In genomic region chr6:30730301-30730971, GRCm38 (mm10) we compare ENCODE assay signal across 12 mouse cellular contexts. TPM values are rescaled to one million over a fixed set of nuclear protein-coding genes. Genes with fewer than 3 reads are reported as not detected.
DNase-seq lines count a peak whose midpoint lies in the region; ATAC-seq and TF ChIP-seq lines count a peak whose summit lies in the region.
"Had no signal": no experiment of that assay in that cellular context is flagged by ENCODE, and none has a peak within 500 bp of the region (broad histone marks: within the 10 kb centered on the region; RNA-seq: fewer than 3 reads in every experiment).

No protein-coding gene starts in this region.

- intact Hi-C loops in heart, postnatal 36 days (cut with DNase I) = no loop called here

- H3K36me3 ChIP-seq in kidney, embryonic 14.5 days (ENCODE audit: control insufficient read depth, insufficient read depth, low read length) = no peaks in the 10 kb centered on the region
- no peaks in the 10 kb centered on the region for H3K36me3 ChIP-seq in stomach, postnatal 0 days (ENCODE audit: control insufficient read depth, insufficient read depth, low read length)
- no peaks in the 10 kb centered on the region for H3K36me3 ChIP-seq in liver, postnatal 0 days (replicated peaks; ENCODE audit: insufficient read depth, low read length)

- no peak overlapping the region for H3K9ac ChIP-seq in kidney, embryonic 14.5 days (ENCODE audit: low read depth, low read length)
- no peak overlapping the region for H3K9ac ChIP-seq in stomach, postnatal 0 days (ENCODE audit: low read length)
- no peak overlapping the region for H3K9ac ChIP-seq in liver, postnatal 0 days (replicated peaks)

- peaks cover 11% of the 10 kb centered on the region; the same call in 1 of the 2 replicates for H3K9me3 ChIP-seq in kidney, embryonic 14.5 days (ENCODE audit: control insufficient read depth, low read length)
- H3K9me3 ChIP-seq in stomach, postnatal 0 days (ENCODE audit: control insufficient read depth, low read length) = no peaks in the 10 kb centered on the region; the same call in 1 of the 2 replicates
- no peaks in the 10 kb centered on the region for H3K9me3 ChIP-seq in liver, postnatal 0 days (ENCODE audit: low read length)

- H3K4me1 ChIP-seq in kidney, embryonic 14.5 days (ENCODE audit: control insufficient read depth, insufficient read depth, low read length) = peaks cover 33% of the 10 kb centered on the region
- no peaks in the 10 kb centered on the region for H3K4me1 ChIP-seq in stomach, postnatal 0 days (replicated peaks; ENCODE audit: control insufficient read depth, insufficient read depth)
- 0 out of 2 replicates have a peak, but pooled peaks cover 2% of the 10 kb centered on the region for H3K4me1 ChIP-seq in liver, postnatal 0 days (ENCODE audit: insufficient read depth)

- DNase-seq in heart, adult 11 months = peak; percentile 78
- DNase-seq in heart, postnatal 36 days = no peak
- no peak for DNase-seq in kidney, adult 8-10 months
- DNase-seq in testis, postnatal 10 days (ENCODE audit: low spot score) = peak; percentile 54
- no peak for DNase-seq in testis, postnatal 14 days (ENCODE audit: low spot score)
- no peak for DNase-seq in stomach, postnatal 0 days (ENCODE audit: low spot score)
- no peak for DNase-seq in liver, postnatal 0 days
- DNase-seq: cerebellum, adult 9-10 months; gastrocnemius, postnatal 10 days; thymus, postnatal 36 days had no signal

- no peak overlapping the region for H3K4me3 ChIP-seq in kidney, embryonic 14.5 days (ENCODE audit: low read length)
- H3K4me3 ChIP-seq in stomach, postnatal 0 days (ENCODE audit: low read depth, low read length) = no peak overlapping the region
- no peak overlapping the region for H3K4me3 ChIP-seq in liver, postnatal 0 days (ENCODE audit: low read depth, low read length)

- WGBS in kidney, embryonic 14.5 days = 20% methylated on average over 12 of the region's 12 CpGs
- WGBS in stomach, postnatal 0 days = 32% methylated on average over 12 of the region's 12 CpGs
- WGBS in liver, postnatal 0 days (ENCODE audit: insufficient replicate concordance) = 59% methylated on average over 12 of the region's 12 CpGs

- TF ChIP-seq EP300 in stomach, postnatal 0 days (optimal IDR thresholded peaks at IDR 0.05) = no peak
- no peak for TF ChIP-seq EP300 in liver, postnatal 0 days (IDR thresholded peaks at IDR 0.05; ENCODE audit: low read depth)

- peak; percentile 92 for ATAC-seq in kidney, embryonic 14.5 days (ENCODE audit: low FRiP score, low TSS enrichment)
- ATAC-seq in stomach, postnatal 0 days (ENCODE audit: low FRiP score, low TSS enrichment) = peak; percentile 21; the same call in 1 of the 2 replicates
- no peak for ATAC-seq in liver, postnatal 0 days
- ATAC-seq: forebrain, embryonic 14.5 days had no signal

- H3K27me3 ChIP-seq in kidney, embryonic 14.5 days (ENCODE audit: control insufficient read depth, insufficient read depth, low read length) = no peaks in the 10 kb centered on the region
- H3K27me3 ChIP-seq in stomach, postnatal 0 days (ENCODE audit: control insufficient read depth, insufficient read depth, low read length) = no peaks in the 10 kb centered on the region
- peaks cover 24% of the 10 kb centered on the region for H3K27me3 ChIP-seq in liver, postnatal 0 days (ENCODE audit: insufficient read depth, low read length)

- no peak overlapping the region; the same call in 1 of the 2 replicates for H3K4me2 ChIP-seq in kidney, embryonic 14.5 days (replicated peaks; ENCODE audit: low read depth, low read length)
- H3K4me2 ChIP-seq in stomach, postnatal 0 days (replicated peaks; ENCODE audit: low read depth) = no peak overlapping the region
- no peak overlapping the region for H3K4me2 ChIP-seq in liver, postnatal 0 days (ENCODE audit: low read depth, low read length)

- H3K27ac ChIP-seq in kidney, embryonic 14.5 days (ENCODE audit: low read depth, low read length) = peak overlapping the region; percentile 38
- H3K27ac ChIP-seq in stomach, postnatal 0 days (replicated peaks) = 0 out of 2 replicates have a peak overlapping the region, but pooled peaks have one; percentile 30
- H3K27ac ChIP-seq in liver, postnatal 0 days (ENCODE audit: low read depth) = no peak overlapping the region

- no peak for TF ChIP-seq CTCF in stomach, postnatal 0 days (IDR thresholded peaks at IDR 0.05; ENCODE audit: low read depth)
- TF ChIP-seq CTCF in liver, postnatal 0 days (IDR thresholded peaks at IDR 0.05; ENCODE audit: low read depth) = no peak

RNA-seq across cellular contexts. Expression of gene Mest, which starts 7.1 kb away (rescaled TPM):
- total RNA-seq in heart, postnatal 36 days (2021) = 10 to 100 TPM; 12.0 to 15.5 TPM
- 2,297 and 2,617 TPM in 2 replicates for polyA plus RNA-seq in kidney, embryonic 14.5 days (2014; fragmentation: Nextera tagmentation; extraction: Ambion mirVana)
- polyA plus RNA-seq in stomach, postnatal 0 days (2015; fragmentation: Nextera tagmentation; extraction: Ambion mirVana) = 156 and 168 TPM in 2 replicates
- 117 and 119 TPM in 2 replicates for polyA plus RNA-seq in liver, postnatal 0 days (2015; fragmentation: Nextera tagmentation; extraction: Ambion mirVana)

RNA-seq across cellular contexts. Expression of gene Cep41, which starts 36.9 kb away (rescaled TPM):
- total RNA-seq in heart, postnatal 36 days (2021) = 1 to 10 TPM; 2.5 to 2.7 TPM
- 31.2 and 31.8 TPM in 2 replicates for polyA plus RNA-seq in kidney, embryonic 14.5 days (2014; fragmentation: Nextera tagmentation; extraction: Ambion mirVana)
- 4.0 and 4.7 TPM in 2 replicates for polyA plus RNA-seq in stomach, postnatal 0 days (2015; fragmentation: Nextera tagmentation; extraction: Ambion mirVana)
- 2.8 TPM in 2 replicates for polyA plus RNA-seq in liver, postnatal 0 days (2015; fragmentation: Nextera tagmentation; extraction: Ambion mirVana)

Comparison
In these comparisons a context has a peak if more than half of its experiments do, and no peak if none do; other contexts are left out.
1. DNase-seq: peak in heart, adult 11 months (single experiment) and testis, postnatal 10 days (single experiment); none in heart, postnatal 36 days (0 of 2), kidney, adult 8-10 months (0 of 2), testis, postnatal 14 days (single experiment), stomach, postnatal 0 days (single experiment) and liver, postnatal 0 days (single experiment).
2. RNA of gene Mest, which starts 7.1 kb away (polyA plus RNA-seq): 2,297 to 2,617 TPM in kidney, embryonic 14.5 days; 156 to 168 TPM in stomach, postnatal 0 days and 117 to 119 TPM in liver, postnatal 0 days; every median in the first group is over 10 times any median in the second.